In genomic region chr11:61638764-61639536, GRCm38 (mm10) we compare ENCODE assay signal across 26 mouse cellular contexts. TPM values are rescaled to one million over a fixed set of nuclear protein-coding genes. Genes with fewer than 3 reads are reported as not detected.
A peak's percentile ranks its signal among the peaks of the same experiment; 100 is the strongest.
DNase-seq lines count a peak whose midpoint lies in the region; ATAC-seq lines count a peak whose summit lies in the region.
"Had no signal": no experiment of that assay in that cellular context is flagged by ENCODE, and none has a peak within 500 bp of the region (broad histone marks: within the 10 kb centered on the region; RNA-seq: fewer than 3 reads in every experiment).

No protein-coding gene starts in this region.

- H3K9ac ChIP-seq in neural tube, embryonic 15.5 days (replicated peaks) = no peak overlapping the region
- H3K9ac ChIP-seq: forebrain, embryonic 15.5 days; heart, embryonic 15.5 days; limb, embryonic 12.5 days; liver, embryonic 14.5 days; midbrain, embryonic 13.5 days had no signal

- peak; percentile 79 for ATAC-seq in CD4-positive, CD25-positive, alpha-beta regulatory T cell, adult 4 months
- no peak for ATAC-seq in neural tube, embryonic 15.5 days (ENCODE audit: low FRiP score)
- ATAC-seq: forebrain, embryonic 15.5 days; hindbrain, postnatal 0 days; midbrain, embryonic 13.5 days had no signal

- no peaks in the 10 kb centered on the region for H3K9me3 ChIP-seq in neural tube, embryonic 15.5 days (replicated peaks)
- H3K9me3 ChIP-seq: forebrain, embryonic 15.5 days; heart, embryonic 15.5 days; limb, embryonic 12.5 days; midbrain, embryonic 13.5 days had no signal

- no peaks in the 10 kb centered on the region for H3K27me3 ChIP-seq in neural tube, embryonic 15.5 days (replicated peaks)
- H3K27me3 ChIP-seq: forebrain, embryonic 15.5 days; heart, embryonic 15.5 days; limb, embryonic 12.5 days; midbrain, embryonic 13.5 days had no signal

- H3K4me1 ChIP-seq in neural tube, embryonic 15.5 days = no peaks in the 10 kb centered on the region
- H3K4me1 ChIP-seq: forebrain, embryonic 15.5 days; heart, embryonic 15.5 days; limb, embryonic 12.5 days; midbrain, embryonic 13.5 days had no signal

- H3K36me3 ChIP-seq in neural tube, embryonic 15.5 days = no peaks in the 10 kb centered on the region
- H3K36me3 ChIP-seq: forebrain, embryonic 15.5 days; heart, embryonic 15.5 days; limb, embryonic 12.5 days; midbrain, embryonic 13.5 days had no signal

- peak; percentile 37 for DNase-seq in A20 (ENCODE audit: low read depth, low spot score)
- DNase-seq in natural killer cell, adult 2 months (ENCODE audit: low spot score in 2 of 2) = peak; percentile 29 to 81
- DNase-seq in thymus, postnatal 0 days (ENCODE audit: low spot score) = peak; percentile 42
- DNase-seq in layer of hippocampus, adult 8-10 months (ENCODE audit: low spot score in 2 of 2) = no peak
- no peak for DNase-seq in layer of hippocampus, adult 9-10 months (ENCODE audit: low spot score)
- no peak for DNase-seq in c-Kit-positive CD71-positive TER-119-positive erythroid progenitor cells, embryonic 14.5 days (ENCODE audit: low spot score)
- DNase-seq: adrenal gland, adult 2 months; cerebellum, adult 11 months; cerebellum, postnatal 10 days; embryo, embryonic 11 days; gastrocnemius, postnatal 25 days; kidney, adult 8-10 months; kidney, postnatal 36 days; lung, postnatal 10 days; right cerebral cortex, postnatal 25 days had no signal

- H3K27ac ChIP-seq in neural tube, embryonic 15.5 days (replicated peaks) = no peak overlapping the region
- H3K27ac ChIP-seq: forebrain, embryonic 15.5 days; heart, embryonic 15.5 days; hindbrain, postnatal 0 days; limb, embryonic 12.5 days; liver, embryonic 14.5 days; midbrain, embryonic 13.5 days had no signal

- no peak overlapping the region for H3K4me2 ChIP-seq in neural tube, embryonic 15.5 days
- H3K4me2 ChIP-seq: forebrain, embryonic 15.5 days; heart, embryonic 15.5 days; limb, embryonic 12.5 days; midbrain, embryonic 13.5 days had no signal

- WGBS in neural tube, embryonic 15.5 days = 83% methylated on average over 12 of the region's 12 CpGs

- no peak overlapping the region for H3K4me3 ChIP-seq in neural tube, embryonic 15.5 days (replicated peaks)
- H3K4me3 ChIP-seq: forebrain, embryonic 15.5 days; heart, embryonic 15.5 days; limb, embryonic 12.5 days; midbrain, embryonic 13.5 days had no signal

RNA-seq across cellular contexts. Expression of gene Grap, which starts 14.1 kb away (rescaled TPM):
- polyA plus RNA-seq in CD4-positive, CD25-positive, alpha-beta regulatory T cell, adult 4 months (2017; shearing (Covaris generic)) = 100 to 1,000 TPM; 220 to 344 TPM
- 59.0 and 88.7 TPM in 2 replicates for polyA plus RNA-seq in thymus, postnatal 0 days (2015; fragmentation: Nextera tagmentation; extraction: Ambion mirVana)
- polyA plus RNA-seq in neural tube, embryonic 15.5 days (2015; fragmentation: Nextera tagmentation; extraction: Ambion mirVana) = 9.4 and 14.4 TPM in 2 replicates
- total RNA-seq in layer of hippocampus, adult 8-10 months (2022) = 1 to 10 TPM; 4.3 to 6.3 (median 5.2) TPM

RNA-seq across cellular contexts. Expression of gene Fam83g, which starts 44.9 kb away (rescaled TPM):
- under 1 TPM; 0.08 to 0.41 TPM for polyA plus RNA-seq in CD4-positive, CD25-positive, alpha-beta regulatory T cell, adult 4 months (2017; shearing (Covaris generic))
- polyA plus RNA-seq in thymus, postnatal 0 days (2015; fragmentation: Nextera tagmentation; extraction: Ambion mirVana) = 5.5 and 5.6 TPM in 2 replicates
- polyA plus RNA-seq in neural tube, embryonic 15.5 days (2015; fragmentation: Nextera tagmentation; extraction: Ambion mirVana) = 0.27 and 1.1 TPM in 2 replicates
- total RNA-seq in layer of hippocampus, adult 8-10 months (2022) = under 1 TPM in 3 of 4 experiments, not detected in 1; 0.06 to 0.20 (median 0.09) TPM
- total RNA-seq: layer of hippocampus, postnatal 25 days; megakaryocyte, adult 5-6 weeks had no signal

RNA-seq across cellular contexts. Expression of gene Epn2, which starts 59.5 kb away (rescaled TPM):
- under 1 TPM; 0.26 to 0.86 TPM for polyA plus RNA-seq in CD4-positive, CD25-positive, alpha-beta regulatory T cell, adult 4 months (2017; shearing (Covaris generic))
- 4.6 and 5.1 TPM in 2 replicates for polyA plus RNA-seq in thymus, postnatal 0 days (2015; fragmentation: Nextera tagmentation; extraction: Ambion mirVana)
- polyA plus RNA-seq in neural tube, embryonic 15.5 days (2015; fragmentation: Nextera tagmentation; extraction: Ambion mirVana) = 55.7 and 60.1 TPM in 2 replicates
- 100 to 1,000 TPM; 123 to 157 (median 152) TPM for total RNA-seq in layer of hippocampus, adult 8-10 months (2022)
- total RNA-seq: hematopoietic stem cell, adult 5-6 weeks had no signal

Comparison
In these comparisons a context has a peak if more than half of its experiments do, and no peak if none do; other contexts are left out.
1. DNase-seq: peak in A20 (single experiment), natural killer cell, adult 2 months (2 of 2) and thymus, postnatal 0 days (single experiment); none in layer of hippocampus, adult 8-10 months (0 of 2), layer of hippocampus, adult 9-10 months (single experiment) and c-Kit-positive CD71-positive TER-119-positive erythroid progenitor cells, embryonic 14.5 days (single experiment).